Mouse (Mus musculus): ENCODE data around the gene Arhgap15.

DNA sequence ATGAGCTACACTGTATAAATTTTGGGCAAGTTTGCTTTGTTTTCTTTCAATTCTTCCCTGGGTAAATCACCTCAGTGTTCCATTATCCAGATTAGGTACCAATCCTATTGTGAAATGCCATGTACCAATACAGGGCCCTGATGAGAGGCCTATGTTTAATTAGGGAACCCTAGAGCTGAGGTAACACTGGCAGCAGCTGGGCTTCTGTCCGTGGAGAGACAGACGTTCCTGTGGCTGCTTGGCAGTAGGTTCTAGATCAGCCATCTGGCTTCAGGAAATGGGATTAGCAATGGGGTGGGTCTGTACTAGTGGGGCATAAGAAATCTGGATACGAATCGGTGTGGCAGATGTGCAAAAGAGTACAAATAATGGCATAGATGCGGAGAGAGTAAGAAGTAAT is 14.7 kb downstream of the Arhgap15 start:
- TF ChIP-seq CTCF (IDR thresholded peaks at IDR 0.05; ENCODE audit: insufficient read depth, low read depth, low read length), result no peak
- TF ChIP-seq POLR2A (IDR thresholded peaks at IDR 0.05; ENCODE audit: insufficient read depth, low read depth, low read length), result no peak
